Mouse (Mus musculus): ENCODE measurements around the gene Ddx39.

Ddx39 gene

GRCm38 (mm10) chr8:83768526-83768925 lies 53.5 kb downstream of the Ddx39 start:
- DNase-seq (ENCODE audit: low read depth) = peak; percentile 52

DNA sequence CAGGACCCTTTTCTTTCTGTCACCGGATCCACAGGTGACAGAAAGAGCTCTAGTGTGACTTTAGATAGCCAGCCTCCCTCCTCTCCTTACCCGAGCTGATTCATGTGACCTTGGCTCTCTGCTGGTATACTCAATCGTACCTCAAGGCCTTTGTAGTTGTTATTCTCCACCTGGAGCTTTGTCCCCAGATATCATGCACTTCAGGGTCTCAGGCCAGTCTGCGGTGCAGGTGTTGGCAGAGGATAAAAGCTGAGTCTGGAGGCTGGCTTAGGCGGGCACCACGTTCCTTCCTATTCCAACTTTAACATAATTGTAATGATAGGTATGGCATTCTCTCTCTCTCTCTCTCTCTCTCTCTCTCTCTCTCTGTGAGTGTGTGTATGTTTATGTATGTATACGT lies 54.7 kb downstream of the Ddx39 start:
- no peak for DNase-seq (ENCODE audit: low read depth)

- peak; percentile 59 for DNase-seq (ENCODE audit: low read depth)
These were observed 55.7 kb downstream of the Ddx39 start for GRCm38 (mm10) chr8:83770669-83771068.

- peak; percentile 57 for DNase-seq (ENCODE audit: low read depth)
These were observed 56.8 kb downstream of the Ddx39 start for GRCm38 (mm10) chr8:83771791-83772190.

GRCm38 (mm10) chr8:83772701-83773451 lies 57.9 kb downstream of the Ddx39 start:
- DNase-seq (ENCODE audit: low read depth) = peak; percentile 82

DNA sequence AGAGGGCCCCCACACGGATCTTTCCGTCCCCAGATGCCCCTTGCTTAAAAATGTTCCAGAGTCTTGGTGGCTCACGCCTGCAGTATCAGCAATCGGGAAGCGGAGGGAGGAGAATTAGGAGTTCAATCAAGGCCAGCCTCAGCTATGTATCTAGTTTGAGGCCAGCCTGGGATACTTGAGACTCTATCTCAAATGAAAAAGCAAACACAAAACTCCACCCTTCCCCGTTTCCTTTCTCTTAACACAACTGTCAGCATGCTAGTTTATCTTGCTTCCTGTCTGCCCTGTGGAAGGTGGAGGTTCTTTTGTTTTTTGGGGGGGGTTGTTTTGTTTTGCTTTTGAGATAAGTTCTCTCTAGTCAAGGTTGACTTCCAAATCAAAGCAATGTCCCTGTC lies 58.5 kb downstream of the Ddx39 start:
- peak; percentile 78 for DNase-seq (ENCODE audit: low read depth)

DNA sequence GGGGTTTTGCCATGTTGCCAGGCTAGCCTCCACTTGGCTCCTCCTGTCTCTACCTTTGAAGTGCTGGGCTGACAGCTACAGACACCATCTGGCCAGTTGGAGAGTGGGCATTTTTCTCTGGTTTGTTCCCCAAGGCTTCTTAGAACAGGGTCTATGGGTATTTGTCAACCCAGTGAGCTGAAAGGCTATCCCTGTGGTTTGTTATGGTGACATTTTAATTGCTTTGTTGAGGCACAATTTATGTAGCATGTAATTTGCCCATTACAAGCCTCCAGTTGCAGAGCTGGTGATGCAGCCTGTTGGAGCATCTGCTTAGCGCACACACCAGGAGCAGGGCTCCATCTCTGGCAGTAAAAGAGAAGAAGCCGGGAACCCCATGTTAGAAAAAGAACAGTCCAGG lies 59.2 kb downstream of the Ddx39 start:
- peak; percentile 47 for DNase-seq (ENCODE audit: low read depth)

Measured in induced T-regulatory cell, adult 2 months (primary cell).